Mouse (Mus musculus) frontal cortex, postnatal 14 days (tissue): ENCODE data around the gene Nup37.

Source experiments
- DNase-seq, 2 experiments: peaks; one replicate each; pipeline ENCODE4 v3.0.0; 2022; ENCODE audit warnings: low spot score in 2 of 2

The Nup37 gene

DNA sequence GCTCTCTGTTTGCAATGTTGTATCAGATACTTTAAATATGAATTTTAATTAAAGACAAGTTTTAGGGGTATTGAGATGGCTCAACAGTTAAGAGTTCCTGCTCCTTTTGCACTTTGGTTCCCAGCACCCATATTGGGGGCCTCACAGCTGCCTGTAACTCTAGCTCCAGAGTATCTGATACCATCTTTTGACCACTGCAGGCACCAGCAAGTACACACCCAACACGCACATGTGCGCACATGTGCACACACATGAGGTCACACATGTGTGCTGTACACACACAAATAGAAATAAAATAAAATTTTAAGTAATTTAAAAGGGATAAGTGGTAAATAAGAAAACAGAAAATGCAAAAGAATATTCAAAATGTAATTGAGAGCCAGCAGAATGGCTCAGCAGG is 81.2 kb downstream of the Nup37 start:
- DNase-seq, result no peak
